Mouse (Mus musculus) left cerebral cortex, postnatal 25 days (tissue): Measurements from ENCODE around the gene Pex14. TPM values are rescaled to one million over a fixed set of nuclear protein-coding genes. Genes with fewer than 3 reads are reported as not detected.

ENCODE experiments used
- DNase-seq, 2 experiments: peaks; one replicate each; pipeline ENCODE4 v3.0.0; 2022; ENCODE audit warnings: low spot score in 2 of 2, mixed read lengths in 1 of 2
- intact Hi-C: fragments of 180-260 bp; cut with DNase I; formaldehyde crosslinking; loops from one replicate; pipeline ENCODE4 v1.15.1; 2025
- total RNA-seq, 2 experiments: library from RNA; stranded (reverse); gene quantifications; 2 replicates each; pipeline ENCODE4 v1.2.3; 2021

Gene Pex14
- total RNA-seq, 2 experiments from 2014 or later: 45.5 to 47.0 TPM

GRCm38 (mm10) chr4:149002441-149003093 lies 97.1 kb downstream of the Pex14 start:
- DNase-seq: no peak
- intact Hi-C loops: no loop called here

GRCm38 (mm10) chr4:149001515-149001914 lies 98.2 kb downstream of the Pex14 start:
- DNase-seq: no peak
- intact Hi-C loops: no loop called here

- intact Hi-C loops: no loop called here
- DNase-seq: no peak
Measured at GRCm38 (mm10) chr4:149000746-149001145, 98.9 kb downstream of the Pex14 start.

GRCm38 (mm10) chr4:148993948-148994347 lies 105.7 kb downstream of the Pex14 start:
- intact Hi-C loops: no loop called here

GRCm38 (mm10) chr4:148990038-148990437 lies 109.6 kb downstream of the Pex14 start:
- intact Hi-C loops: no loop called here
- DNase-seq: no peak

More at GRCm38 (mm10) chr4:148993948-148994347, 105.7 kb downstream of the Pex14 start:
- DNase-seq: no peak

- intact Hi-C loops: no loop called here
- DNase-seq: peak in 1 of 2 experiments; percentile 48
Measured at GRCm38 (mm10) chr4:148985541-148986476, 113.9 kb downstream of the Pex14 start.

GRCm38 (mm10) chr4:148984701-148985540 lies 114.8 kb downstream of the Pex14 start:
- intact Hi-C loops: loop anchor here (5.0 kb wide), 1 partner anchor 52 kb away; no protein-coding TSS in a partner anchor

GRCm38 (mm10) chr4:148982274-148982673 lies 117.4 kb downstream of the Pex14 start:
- DNase-seq: no peak
- intact Hi-C loops: loop anchor here (5.0 kb wide), 1 partner anchor 55 kb away; no protein-coding TSS in a partner anchor

More at GRCm38 (mm10) chr4:148984701-148985540, 114.8 kb downstream of the Pex14 start:
- DNase-seq: no peak

- no peak for DNase-seq
- intact Hi-C loops: loop anchor here (5.0 kb wide), 1 partner anchor 57 kb away; no protein-coding TSS in a partner anchor
Measured at GRCm38 (mm10) chr4:148979837-148980236, 119.8 kb downstream of the Pex14 start.

- intact Hi-C loops: no loop called here
- DNase-seq: no peak
Measured at GRCm38 (mm10) chr4:148978926-148979325, 120.8 kb downstream of the Pex14 start.

- no peak for DNase-seq
- intact Hi-C loops: no loop called here
Measured at GRCm38 (mm10) chr4:148978221-148978855, 121.3 kb downstream of the Pex14 start.

- intact Hi-C loops: no loop called here
Measured at GRCm38 (mm10) chr4:148974833-148975232, 124.8 kb downstream of the Pex14 start.

GRCm38 (mm10) chr4:148973387-148973786 lies 126.3 kb downstream of the Pex14 start:
- intact Hi-C loops: no loop called here
- DNase-seq: no peak

More at GRCm38 (mm10) chr4:148974833-148975232, 124.8 kb downstream of the Pex14 start:
- no peak for DNase-seq

- intact Hi-C loops: no loop called here
Measured at GRCm38 (mm10) chr4:148972707-148973106, 127.0 kb downstream of the Pex14 start.

GRCm38 (mm10) chr4:148971613-148972242 lies 127.9 kb downstream of the Pex14 start:
- intact Hi-C loops: no loop called here
- no peak for DNase-seq

More at GRCm38 (mm10) chr4:148972707-148973106, 127.0 kb downstream of the Pex14 start:
- no peak for DNase-seq

GRCm38 (mm10) chr4:148970742-148971141 lies 128.9 kb downstream of the Pex14 start:
- no peak for DNase-seq
- intact Hi-C loops: no loop called here

GRCm38 (mm10) chr4:148969610-148970009 lies 130.1 kb downstream of the Pex14 start:
- DNase-seq: no peak
- intact Hi-C loops: no loop called here

- DNase-seq: no peak
- intact Hi-C loops: no loop called here
Measured at GRCm38 (mm10) chr4:148968859-148969258, 130.8 kb downstream of the Pex14 start.
